Mouse (Mus musculus) frontal cortex, postnatal 36 days (tissue): ENCODE results near the gene Gm7544.
"Not testable (repeated sequence)": the region's sequence is repeated elsewhere in the genome, so short reads cannot be mapped to it uniquely, and the experiment has no call there.

Experiments
- DNase-seq, 2 experiments: peaks; one replicate each; pipeline ENCODE4 v3.0.0; 2022; ENCODE audit warnings: low spot score in 2 of 2

The Gm7544 gene

GRCm38 (mm10) chr1:82955913-82956312, at the start of gene Gm7544:
TSS of gene Gm7544 (minus strand) at chr1:82956013.
- DNase-seq = not testable (repeated sequence)

- DNase-seq = not testable (repeated sequence)
Measured at GRCm38 (mm10) chr1:83000306-83000705, 44.5 kb upstream of the Gm7544 start, which contains the start of gene Gm47959. TSS of gene Gm47959 (plus strand) at chr1:83000548.

- no peak for DNase-seq
Measured at GRCm38 (mm10) chr1:82993947-82994346, 38.1 kb upstream of the Gm7544 start.

GRCm38 (mm10) chr1:82992093-82992492, 36.3 kb upstream of the Gm7544 start:
- no peak for DNase-seq

GRCm38 (mm10) chr1:82991596-82991995, 35.8 kb upstream of the Gm7544 start:
- no peak for DNase-seq

- DNase-seq = no peak
Measured at GRCm38 (mm10) chr1:82991062-82991461, 35.2 kb upstream of the Gm7544 start.

GRCm38 (mm10) chr1:82987530-82988198, 31.9 kb upstream of the Gm7544 start:
- peak; percentile 25 to 82 for DNase-seq

- peak in 1 of 2 experiments; percentile 23 for DNase-seq
Measured at GRCm38 (mm10) chr1:82986738-82987137, 30.9 kb upstream of the Gm7544 start.

GRCm38 (mm10) chr1:82977840-82978239, 22.0 kb upstream of the Gm7544 start:
- DNase-seq = no peak

- DNase-seq = no peak
Measured at GRCm38 (mm10) chr1:82975750-82976149, 19.9 kb upstream of the Gm7544 start.

- no peak for DNase-seq
Measured at GRCm38 (mm10) chr1:82974342-82974741, 18.5 kb upstream of the Gm7544 start.

- no peak for DNase-seq
Measured at GRCm38 (mm10) chr1:82973901-82974300, 18.1 kb upstream of the Gm7544 start.

GRCm38 (mm10) chr1:82973244-82973643, 17.4 kb upstream of the Gm7544 start:
- DNase-seq = no peak

- no peak for DNase-seq
Measured at GRCm38 (mm10) chr1:82972046-82972445, 16.2 kb upstream of the Gm7544 start.

GRCm38 (mm10) chr1:82966413-82966812, 10.6 kb upstream of the Gm7544 start:
- DNase-seq = no peak

GRCm38 (mm10) chr1:82959870-82960385, 4.1 kb upstream of the Gm7544 start, which contains the start of gene Gm47955:
TSS of gene Gm47955 (plus strand) at chr1:82960286.
- DNase-seq = no peak

- no peak for DNase-seq
Measured at GRCm38 (mm10) chr1:82948601-82949000, 7.2 kb downstream of the Gm7544 start.

- DNase-seq = not testable (repeated sequence)
Measured at GRCm38 (mm10) chr1:82946029-82946428, 9.8 kb downstream of the Gm7544 start.

- DNase-seq = not testable (repeated sequence)
Measured at GRCm38 (mm10) chr1:82943295-82943694, 12.5 kb downstream of the Gm7544 start, which contains the start of gene A030003K21Rik. TSS of gene A030003K21Rik (minus strand) at chr1:82943388.

- DNase-seq = not testable (repeated sequence)
Measured at GRCm38 (mm10) chr1:82942505-82942904, 13.3 kb downstream of the Gm7544 start.

- no peak for DNase-seq
Measured at GRCm38 (mm10) chr1:82938666-82939065, 17.1 kb downstream of the Gm7544 start.

GRCm38 (mm10) chr1:82931326-82931725, 24.5 kb downstream of the Gm7544 start, which contains the start of gene Gm6217:
TSS of gene Gm6217 (minus strand) at chr1:82931399.
- not testable (repeated sequence) for DNase-seq

GRCm38 (mm10) chr1:82930558-82930957, 25.3 kb downstream of the Gm7544 start:
- not testable (repeated sequence) for DNase-seq
